Mouse (Mus musculus): ENCODE data around the gene Atp6v1fnb.

- TF ChIP-seq GATA1 (IDR thresholded peaks at IDR 0.05; ENCODE audit: borderline replicate concordance, low read length) (no peak), FLI1 (IDR thresholded peaks at IDR 0.05; ENCODE audit: low read length) (no peak)
These were observed 45.9 kb downstream of the Atp6v1fnb start for GRCm38 (mm10) chr6:29517139-29517538.

All from megakaryocyte, embryonic 14.5 days (primary cell).